Mouse (Mus musculus) embryonic facial prominence, embryonic 11.5 days (tissue): ENCODE results near the gene Prpsap1. TPM values are rescaled to one million over a fixed set of nuclear protein-coding genes. Genes with fewer than 3 reads are reported as not detected.

ENCODE experiments used
- ATAC-seq: fragments of 200-750 bp; cut with Nextera tagmentation; replicated peaks from 2 replicates; pipeline ENCODE4 v1.8.0; 2017; ENCODE audit warnings: low read depth; ENCODE audit not compliant: insufficient number of reproducible peaks, low FRiP score, low TSS enrichment
- DNase-seq: peaks from one replicate; pipeline ENCODE4 v3.0.0-alpha.2; 2015; ENCODE audit warnings: low spot score
- H3K27ac ChIP-seq: fragments of 300-500 bp; sonication (generic); replicated peaks from 2 replicates; pipeline ENCODE4 v1.5.1; 2014; ENCODE audit warnings: mild to moderate bottlenecking, low read depth, low read length, control low read depth
- H3K27me3 ChIP-seq: fragments of 300-500 bp; sonication (generic); 2 replicates; pipeline ENCODE4 v1.6.1; 2014; ENCODE audit warnings: mild to moderate bottlenecking, low read length, moderate library complexity, mixed read lengths; ENCODE audit not compliant: control insufficient read depth, insufficient read depth
- H3K36me3 ChIP-seq: fragments of 300-500 bp; sonication (generic); replicated peaks from 2 replicates; pipeline ENCODE4 v1.6.1; 2014; ENCODE audit warnings: low read depth, mild to moderate bottlenecking, low read length, moderate library complexity, mixed read lengths; ENCODE audit not compliant: control insufficient read depth, insufficient read depth
- H3K4me1 ChIP-seq: fragments of 300-500 bp; sonication (generic); 2 replicates; pipeline ENCODE4 v1.6.1; 2014; ENCODE audit warnings: low read length, mixed read lengths; ENCODE audit not compliant: control insufficient read depth, insufficient read depth
- H3K4me2 ChIP-seq: fragments of 300-500 bp; sonication (generic); 2 replicates; pipeline ENCODE4 v1.6.1; 2014; ENCODE audit warnings: low read depth, mild to moderate bottlenecking, control low read depth, low read length, moderate library complexity
- H3K4me3 ChIP-seq: fragments of 300-500 bp; sonication (generic); 2 replicates; pipeline ENCODE4 v1.5.1; 2014; ENCODE audit warnings: low read depth, low read length, control low read depth
- H3K9ac ChIP-seq: fragments of 300-500 bp; sonication (generic); replicated peaks from 2 replicates; pipeline ENCODE4 v1.6.1; 2014; ENCODE audit warnings: mild to moderate bottlenecking, control low read depth, low read length
- H3K9me3 ChIP-seq: fragments of 300-500 bp; sonication (generic); replicated peaks from 2 replicates; pipeline ENCODE4 v1.6.1; 2016; ENCODE audit warnings: mild to moderate bottlenecking, low read length, inconsistent platforms, mixed read lengths; ENCODE audit not compliant: control insufficient read depth
- WGBS: fragments of 180-500 bp; shearing (Covaris S2); extraction: QIAGEN DNeasy Blood & Tissue Kit; methylation state at CpG from one replicate; pipeline ENCODE4 v1.1.7; 2014; 5-methylcytosine and 5-hydroxymethylcytosine counted together
- polyA plus RNA-seq: library from polyadenylated mRNA; unstranded; fragments of >200 nt; fragmentation: Nextera tagmentation; extraction: Ambion mirVana; gene quantifications from 2 replicates; pipeline ENCODE4 v1.2.1, GENCODE M21; 2014

Gene Prpsap1
- polyA plus RNA-seq, 1 experiment from 2014 or later: 171 TPM

GRCm38 (mm10) chr11:116445596-116446307 is 48.2 kb downstream of the Prpsap1 start:
- no peak overlapping the region; the same call in 1 of the 2 replicates for H3K4me2 ChIP-seq
- H3K27me3 ChIP-seq: peaks cover 6% of the 10 kb centered on the region
- H3K36me3 ChIP-seq: no peaks in the 10 kb centered on the region
- DNase-seq (peak; percentile 96), ATAC-seq (peak; percentile 37)
- H3K4me3 ChIP-seq: no peak overlapping the region
- no peaks in the 10 kb centered on the region for H3K9me3 ChIP-seq
- WGBS: 21% methylated on average over 15 of the region's 16 CpGs
- no peak overlapping the region for H3K27ac ChIP-seq
- H3K4me1 ChIP-seq: peaks cover 4% of the 10 kb centered on the region; the same call in 1 of the 2 replicates
- H3K9ac ChIP-seq: no peak overlapping the region; the same call in 1 of the 2 replicates

- 86% methylated on average over 6 of the region's 6 CpGs for WGBS
- Histone ChIP-seq H3K9ac (no peak overlapping the region), H3K4me1 (peaks cover 4% of the 10 kb centered on the region; the same call in 1 of the 2 replicates), H3K4me3 (no peak overlapping the region), H3K36me3 (no peaks in the 10 kb centered on the region), H3K27ac (no peak overlapping the region), H3K4me2 (no peak overlapping the region), H3K27me3 (peaks cover 6% of the 10 kb centered on the region), H3K9me3 (no peaks in the 10 kb centered on the region)
- DNase-seq: no peak
- no peak for ATAC-seq
Measured at GRCm38 (mm10) chr11:116443935-116444334, 50.1 kb downstream of the Prpsap1 start.

GRCm38 (mm10) chr11:116443311-116443710 is 50.7 kb downstream of the Prpsap1 start:
- H3K9me3 ChIP-seq: no peaks in the 10 kb centered on the region
- H3K27me3 ChIP-seq: peaks cover 6% of the 10 kb centered on the region
- H3K9ac ChIP-seq: no peak overlapping the region
- H3K4me2 ChIP-seq: no peak overlapping the region
- no peaks in the 10 kb centered on the region for H3K36me3 ChIP-seq
- peaks cover 4% of the 10 kb centered on the region; the same call in 1 of the 2 replicates for H3K4me1 ChIP-seq
- no peak overlapping the region for H3K4me3 ChIP-seq
- H3K27ac ChIP-seq: no peak overlapping the region
- no peak for DNase-seq
- no peak for ATAC-seq
- WGBS: 77% methylated on average over 6 of the region's 6 CpGs

GRCm38 (mm10) chr11:116442867-116443177 is 51.2 kb downstream of the Prpsap1 start:
- peaks cover 4% of the 10 kb centered on the region; the same call in 1 of the 2 replicates for H3K4me1 ChIP-seq
- no peak overlapping the region for H3K4me2 ChIP-seq
- H3K9me3 ChIP-seq: no peaks in the 10 kb centered on the region
- DNase-seq: no peak
- no peak for ATAC-seq
- no peak overlapping the region; the same call in 1 of the 2 replicates for H3K9ac ChIP-seq
- 0 out of 2 replicates have a peak overlapping the region, but pooled peaks have one; percentile 2 for H3K27ac ChIP-seq
- peaks cover 6% of the 10 kb centered on the region for H3K27me3 ChIP-seq
- H3K36me3 ChIP-seq: no peaks in the 10 kb centered on the region
- 71% methylated on average over 6 of the region's 6 CpGs for WGBS
- H3K4me3 ChIP-seq: no peak overlapping the region

GRCm38 (mm10) chr11:116442129-116442866 is 51.7 kb downstream of the Prpsap1 start:
- ATAC-seq (no peak), DNase-seq (no peak)
- no peak overlapping the region for H3K4me3 ChIP-seq
- H3K27me3 ChIP-seq: peaks cover 6% of the 10 kb centered on the region; the same call in 1 of the 2 replicates
- no peaks in the 10 kb centered on the region for H3K9me3 ChIP-seq
- H3K27ac ChIP-seq: no peak overlapping the region
- no peak overlapping the region for H3K4me2 ChIP-seq
- H3K4me1 ChIP-seq: peaks cover 4% of the 10 kb centered on the region; the same call in 1 of the 2 replicates
- H3K9ac ChIP-seq: no peak overlapping the region; the same call in 1 of the 2 replicates
- H3K36me3 ChIP-seq: peaks cover 2% of the 10 kb centered on the region
- WGBS: 76% methylated on average over 15 of the region's 15 CpGs

- DNase-seq: no peak
- 92% methylated on average over 7 of the region's 7 CpGs for WGBS
- peaks cover under 1% of the 10 kb centered on the region; the same call in 1 of the 2 replicates for H3K4me1 ChIP-seq
Measured at GRCm38 (mm10) chr11:116440408-116441068, 53.5 kb downstream of the Prpsap1 start.

GRCm38 (mm10) chr11:116439269-116440240 is 54.4 kb downstream of the Prpsap1 start:
- Histone ChIP-seq H3K9me3 (no peaks in the 10 kb centered on the region), H3K4me1 (no peaks in the 10 kb centered on the region; the same call in 1 of the 2 replicates), H3K36me3 (peaks cover 8% of the 10 kb centered on the region), H3K4me2 (no peak overlapping the region), H3K9ac (no peak overlapping the region), H3K4me3 (no peak overlapping the region), H3K27me3 (no peaks in the 10 kb centered on the region), H3K27ac (no peak overlapping the region)
- DNase-seq: no peak
- no peak for ATAC-seq
- WGBS: 85% methylated on average over 19 of the region's 19 CpGs

More at GRCm38 (mm10) chr11:116440408-116441068, 53.5 kb downstream of the Prpsap1 start:
- no peak overlapping the region for H3K4me3 ChIP-seq
- H3K36me3 ChIP-seq: peaks cover 8% of the 10 kb centered on the region
- H3K4me2 ChIP-seq: no peak overlapping the region
- no peak for ATAC-seq
- H3K9me3 ChIP-seq: no peaks in the 10 kb centered on the region
- H3K27me3 ChIP-seq: no peaks in the 10 kb centered on the region
- no peak overlapping the region for H3K27ac ChIP-seq
- no peak overlapping the region for H3K9ac ChIP-seq
